Mouse (Mus musculus) hindbrain, embryonic 16.5 days (tissue): ENCODE results near the gene Col7a1. TPM values are rescaled to one million over a fixed set of nuclear protein-coding genes. Genes with fewer than 3 reads are reported as not detected.

Source experiments
- ATAC-seq: fragments of 200-750 bp; cut with Nextera tagmentation; 2 replicates; pipeline ENCODE4 v1.8.0; 2017; ENCODE audit warnings: moderate TSS enrichment, moderate library complexity
- H3K27ac ChIP-seq: fragments of 300-500 bp; sonication (generic); 2 replicates; pipeline ENCODE4 v1.5.1; 2014; ENCODE audit warnings: low read depth, mild to moderate bottlenecking, control low read depth, low read length, moderate library complexity
- H3K27me3 ChIP-seq: fragments of 300-500 bp; sonication (generic); replicated peaks from 2 replicates; pipeline ENCODE4 v1.6.1; 2014; ENCODE audit warnings: low read length; ENCODE audit not compliant: control insufficient read depth, insufficient read depth
- H3K36me3 ChIP-seq: fragments of 300-500 bp; sonication (generic); 2 replicates; pipeline ENCODE4 v1.6.1; 2014; ENCODE audit warnings: mild to moderate bottlenecking, low read length, moderate library complexity, mixed read lengths; ENCODE audit not compliant: control insufficient read depth, insufficient read depth
- H3K4me1 ChIP-seq: fragments of 300-500 bp; sonication (generic); 2 replicates; pipeline ENCODE4 v1.6.1; 2014; ENCODE audit warnings: low read depth, low read length; ENCODE audit not compliant: control insufficient read depth, insufficient read depth
- H3K4me2 ChIP-seq: fragments of 300-500 bp; sonication (generic); 2 replicates; pipeline ENCODE4 v1.6.1; 2014; ENCODE audit warnings: mild to moderate bottlenecking, low read length, control low read depth, moderate library complexity
- H3K4me3 ChIP-seq: fragments of 300-500 bp; sonication (generic); 2 replicates; pipeline ENCODE4 v1.5.1; 2014; ENCODE audit warnings: mild to moderate bottlenecking, low read length, control low read depth, moderate library complexity
- H3K9ac ChIP-seq: fragments of 300-500 bp; sonication (generic); 2 replicates; pipeline ENCODE4 v1.6.1; 2014; ENCODE audit warnings: low read depth, mild to moderate bottlenecking, control low read depth, low read length, moderate library complexity
- H3K9me3 ChIP-seq: fragments of 300-500 bp; sonication (generic); 2 replicates; pipeline ENCODE4 v1.6.1; 2014; ENCODE audit warnings: mild to moderate bottlenecking, low read length, moderate library complexity; ENCODE audit not compliant: control insufficient read depth
- WGBS: fragments of 180-500 bp; shearing (Covaris S2); extraction: QIAGEN DNeasy Blood & Tissue Kit; methylation state at CpG from one replicate; pipeline ENCODE4 v1.1.7; 2014; 5-methylcytosine and 5-hydroxymethylcytosine counted together
- microRNA counts: library from miRNA; unstranded; fragments of <30 nt; microRNA quantifications from one replicate; lab custom pipeline; 2016
- microRNA-seq: library from miRNA; unstranded; fragments of <30 nt; microRNA quantifications from one replicate; pipeline ENCODE4, GENCODE M21; 2017
- polyA plus RNA-seq: library from polyadenylated mRNA; unstranded; fragments of >200 nt; fragmentation: Nextera tagmentation; extraction: Ambion mirVana; gene quantifications from 2 replicates; pipeline ENCODE4 v1.2.1, GENCODE M21; 2015

Col7a1 gene
- polyA plus RNA-seq, 1 experiment from 2014 or later = 1.5 TPM

DNA sequence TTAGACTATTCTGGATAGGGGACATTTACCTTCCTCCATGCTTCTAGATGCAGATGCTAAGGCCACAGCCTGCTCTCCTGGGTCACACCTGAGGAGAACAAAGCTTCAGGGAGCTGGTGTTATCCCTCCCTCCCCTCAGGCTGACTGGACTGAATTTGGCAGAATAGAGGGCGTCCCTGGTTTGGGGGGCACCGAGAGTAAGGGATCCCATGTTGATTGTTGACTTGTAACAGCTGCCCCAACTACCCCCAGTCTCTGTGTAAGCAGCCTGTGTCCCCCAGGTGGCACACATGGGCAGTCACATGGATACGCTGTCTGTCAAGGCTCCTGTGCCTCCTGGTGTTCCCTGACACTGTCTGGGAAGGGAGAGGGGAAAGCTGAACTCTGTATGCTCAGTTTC, 75.0 kb downstream of the Col7a1 start:
- Histone ChIP-seq H3K36me3 (peaks cover 2% of the 10 kb centered on the region; the same call in 1 of the 2 replicates), H3K9ac (no peak overlapping the region), H3K27me3 (no peaks in the 10 kb centered on the region), H3K4me3 (no peak overlapping the region), H3K27ac (no peak overlapping the region), H3K4me2 (no peak overlapping the region), H3K4me1 (no peaks in the 10 kb centered on the region), H3K9me3 (no peaks in the 10 kb centered on the region)
- no peak for ATAC-seq
- 70% methylated on average over 3 of the region's 3 CpGs for WGBS

DNA sequence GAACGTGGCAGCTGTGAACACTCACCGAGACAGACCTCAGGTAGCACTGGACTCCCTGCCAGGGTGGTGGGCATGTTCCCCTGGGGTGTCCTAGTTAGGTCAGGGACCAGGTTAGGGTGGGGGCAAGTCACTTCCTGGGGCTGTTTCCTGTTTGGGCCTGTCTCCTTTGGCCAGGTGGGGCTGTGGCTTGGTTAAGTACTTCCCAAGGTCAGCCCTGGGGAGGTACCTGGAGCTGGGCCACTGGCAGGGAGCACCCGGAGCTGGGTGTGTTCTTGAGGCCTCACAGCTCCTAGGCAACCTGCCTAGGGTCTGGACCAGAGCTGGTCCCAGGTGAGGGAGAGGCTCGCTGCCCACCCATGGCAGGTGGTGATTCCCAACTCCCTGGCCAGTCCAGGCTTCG, 75.5 kb downstream of the Col7a1 start:
- Histone ChIP-seq H3K9ac (no peak overlapping the region), H3K27me3 (no peaks in the 10 kb centered on the region), H3K27ac (no peak overlapping the region), H3K9me3 (no peaks in the 10 kb centered on the region), H3K4me2 (no peak overlapping the region), H3K4me1 (no peaks in the 10 kb centered on the region), H3K36me3 (peaks cover 2% of the 10 kb centered on the region; the same call in 1 of the 2 replicates), H3K4me3 (no peak overlapping the region)
- 81% methylated on average over 5 of the region's 5 CpGs for WGBS
- ATAC-seq = no peak

DNA sequence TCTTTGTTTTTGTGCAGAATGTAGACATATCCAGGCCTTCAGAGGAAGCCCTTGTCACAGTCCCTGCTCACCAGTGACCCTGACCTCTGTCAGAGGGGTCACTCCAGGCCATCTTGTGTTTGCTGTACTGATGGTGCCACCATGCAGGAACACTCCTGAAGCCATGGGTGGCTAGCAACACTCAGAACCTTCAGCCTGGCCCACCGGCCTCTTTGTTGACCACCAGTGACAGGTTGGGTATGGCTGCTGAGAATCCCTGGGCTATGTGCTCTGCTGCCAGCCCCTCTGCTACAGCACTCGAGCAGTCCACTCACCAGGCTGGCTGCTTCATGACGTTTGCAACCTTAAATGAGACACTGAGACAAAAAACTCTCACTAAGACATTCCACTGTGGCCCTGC, 76.9 kb downstream of the Col7a1 start:
- H3K9me3 ChIP-seq = no peaks in the 10 kb centered on the region
- 71% methylated on average over 3 of the region's 3 CpGs for WGBS
- H3K4me3 ChIP-seq = no peak overlapping the region
- H3K9ac ChIP-seq = no peak overlapping the region
- no peak overlapping the region for H3K27ac ChIP-seq
- H3K27me3 ChIP-seq = no peaks in the 10 kb centered on the region
- ATAC-seq = no peak
- H3K4me1 ChIP-seq = no peaks in the 10 kb centered on the region
- H3K4me2 ChIP-seq = no peak overlapping the region
- H3K36me3 ChIP-seq = peaks cover 2% of the 10 kb centered on the region; the same call in 1 of the 2 replicates

- Histone ChIP-seq H3K9ac (no peak overlapping the region), H3K4me2 (no peak overlapping the region), H3K4me1 (no peaks in the 10 kb centered on the region), H3K27ac (no peak overlapping the region), H3K9me3 (no peaks in the 10 kb centered on the region), H3K4me3 (no peak overlapping the region), H3K27me3 (no peaks in the 10 kb centered on the region), H3K36me3 (no peaks in the 10 kb centered on the region; the same call in 1 of the 2 replicates)
- WGBS = 96% methylated on average over 7 of the region's 7 CpGs
- no peak for ATAC-seq
Measured at GRCm38 (mm10) chr9:109031001-109031400, 77.6 kb downstream of the Col7a1 start.

- H3K36me3 ChIP-seq = no peaks in the 10 kb centered on the region; the same call in 1 of the 2 replicates
- H3K9ac ChIP-seq = no peak overlapping the region
- no peak overlapping the region for H3K4me2 ChIP-seq
- 91% methylated on average over 8 of the region's 8 CpGs for WGBS
- no peak for ATAC-seq
- H3K4me1 ChIP-seq = no peaks in the 10 kb centered on the region
- H3K27ac ChIP-seq = no peak overlapping the region
- H3K27me3 ChIP-seq = no peaks in the 10 kb centered on the region
- H3K4me3 ChIP-seq = no peak overlapping the region
- H3K9me3 ChIP-seq = no peaks in the 10 kb centered on the region
Measured at GRCm38 (mm10) chr9:109031686-109032085, 78.3 kb downstream of the Col7a1 start.

DNA sequence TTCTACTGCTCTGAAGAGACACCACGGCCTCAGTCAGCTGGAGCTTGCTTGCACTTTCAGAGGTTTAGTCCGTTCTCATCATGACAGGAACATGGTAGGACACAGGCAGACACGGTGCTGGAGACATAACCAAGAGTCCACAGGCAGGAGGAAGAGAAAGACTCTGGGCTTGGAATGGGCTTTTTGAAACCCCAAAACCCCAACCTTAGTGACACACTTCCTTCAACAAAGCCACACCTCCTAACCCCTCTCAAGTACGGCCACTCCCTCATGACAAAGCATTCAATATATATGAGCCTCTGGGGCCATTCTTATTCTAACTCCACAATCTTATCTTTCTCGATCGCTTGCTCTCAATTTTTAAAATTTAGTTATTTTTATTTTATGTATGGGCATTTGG, 79.0 kb downstream of the Col7a1 start:
- Histone ChIP-seq H3K4me3 (no peak overlapping the region), H3K27me3 (no peaks in the 10 kb centered on the region), H3K9me3 (no peaks in the 10 kb centered on the region), H3K27ac (no peak overlapping the region), H3K36me3 (no peaks in the 10 kb centered on the region; the same call in 1 of the 2 replicates), H3K4me2 (no peak overlapping the region), H3K4me1 (no peaks in the 10 kb centered on the region), H3K9ac (no peak overlapping the region)
- WGBS = 77% methylated on average over 6 of the region's 6 CpGs
- no peak for ATAC-seq

MicroRNA genes within 50 kb of the gene (microRNA counts, 519-probe panel; counts per million panel counts)
- microRNA mmu-miR-711 (lab: Ali Mortazavi, UCI) = not detected

Small RNAs within 50 kb of the gene (microRNA-seq; reads per million reads assigned to microRNA genes)
- gene Mir711 = not detected

Other genes with a start within 250 kb of the Col7a1 start
- gene Ip6k2, start 169.8 kb upstream of the Col7a1 start, polyA plus RNA-seq = 178 and 185 TPM in 2 replicates
- 32.2 and 35.1 TPM in 2 replicates for gene Nckipsd, start 145.2 kb upstream of the Col7a1 start, polyA plus RNA-seq
- 11.6 and 12.8 TPM in 2 replicates for gene Celsr3, start 127.3 kb upstream of the Col7a1 start, polyA plus RNA-seq
- gene Slc26a6, start 100.3 kb upstream of the Col7a1 start, polyA plus RNA-seq = 21.9 and 22.2 TPM in 2 replicates
- gene Tmem89, start 39.0 kb upstream of the Col7a1 start, polyA plus RNA-seq = 0.17 TPM in 1 of 2 replicates, not detected in the other
- 521 and 553 TPM in 2 replicates for gene Uqcrc1, start 17.0 kb upstream of the Col7a1 start, polyA plus RNA-seq
- not detected in 2 replicates for gene Ucn2, start 32.4 kb downstream of the Col7a1 start, polyA plus RNA-seq
- gene Pfkfb4, start 38.2 kb downstream of the Col7a1 start, polyA plus RNA-seq = 31.3 and 31.9 TPM in 2 replicates
- 83.2 and 87.5 TPM in 2 replicates for gene Shisa5, start 85.0 kb downstream of the Col7a1 start, polyA plus RNA-seq
- 13.6 and 14.2 TPM in 2 replicates for gene Trex1, start 106.1 kb downstream of the Col7a1 start, polyA plus RNA-seq
- gene Atrip, start 120.5 kb downstream of the Col7a1 start, polyA plus RNA-seq = 30.0 and 31.8 TPM in 2 replicates
- gene Ccdc51, start 128.9 kb downstream of the Col7a1 start, polyA plus RNA-seq = 12.5 and 13.1 TPM in 2 replicates
- 586 and 663 TPM in 2 replicates for gene Tma7, start 129.0 kb downstream of the Col7a1 start, polyA plus RNA-seq
- 12.6 and 18.2 TPM in 2 replicates for gene Plxnb1, start 141.8 kb downstream of the Col7a1 start, polyA plus RNA-seq
- not detected in 2 replicates for gene Fbxw21, start 208.5 kb downstream of the Col7a1 start, polyA plus RNA-seq
- not detected in 2 replicates for gene Fbxw13, start 242.4 kb downstream of the Col7a1 start, polyA plus RNA-seq